Mouse (Mus musculus) ES-E14 (cell line): Measurements from ENCODE around the gene Csta1. TPM values are rescaled to one million over a fixed set of nuclear protein-coding genes. Genes with fewer than 3 reads are reported as not detected.
"Not testable (repeated sequence)": the region's sequence is repeated elsewhere in the genome, so short reads cannot be mapped to it uniquely, and the experiment has no call there.

Experiments used
- DNase-seq: peaks from one replicate; pipeline ENCODE4 v3.0.0-alpha.2; 2013; ENCODE audit warnings: low read depth, low spot score
- H3K27ac ChIP-seq: 2 replicates; pipeline ENCODE4 v1.5.1; 2012; ENCODE audit warnings: low read depth, mild to moderate bottlenecking, low read length, moderate library complexity, mixed read lengths; ENCODE audit not compliant: poor library complexity, insufficient read depth, severe bottlenecking
- H3K36me3 ChIP-seq: 2 replicates; pipeline ENCODE4 v1.6.1; 2012; ENCODE audit warnings: mild to moderate bottlenecking, low read length, moderate library complexity, mixed read lengths; ENCODE audit not compliant: control insufficient read depth, poor library complexity, insufficient read depth, severe bottlenecking
- H3K4me1 ChIP-seq, 2 experiments: fragments of 150-350 bp in 1 of 2; sonication (generic) in 1 of 2; 2 replicates each; pipeline ENCODE4 v1.6.1; 2012; ENCODE audit warnings: low read length in 2 of 2, mild to moderate bottlenecking in 1 of 2, mixed read lengths in 1 of 2; ENCODE audit not compliant: control insufficient read depth in 2 of 2, insufficient read depth in 2 of 2, poor library complexity in 1 of 2
- H3K4me3 ChIP-seq, 2 experiments: fragments of 150-350 bp in 1 of 2; sonication (generic) in 1 of 2; 2 replicates each; pipeline ENCODE4 v1.5.1; 2012; ENCODE audit warnings: low read length in 2 of 2, low read depth in 1 of 2, mild to moderate bottlenecking in 1 of 2, mixed read lengths in 1 of 2; ENCODE audit not compliant: insufficient read depth in 1 of 2, poor library complexity in 1 of 2, severe bottlenecking in 1 of 2
- H3K9ac ChIP-seq: 2 replicates; pipeline ENCODE4 v1.6.1; 2012; ENCODE audit warnings: low read depth, mild to moderate bottlenecking, low read length, mixed read lengths; ENCODE audit not compliant: poor library complexity, insufficient read depth, severe bottlenecking
- H3K9me3 ChIP-seq: fragments of 150-350 bp; sonication (generic); 2 replicates; pipeline ENCODE4 v1.6.1; 2012; ENCODE audit warnings: low read depth, mild to moderate bottlenecking, low read length; ENCODE audit not compliant: control insufficient read depth, insufficient read depth
- CHD2 ChIP-seq: IDR thresholded peaks from 2 replicates; pipeline ENCODE4 v1.6.1; 2014; ENCODE audit warnings: mild to moderate bottlenecking, low read depth, low read length, inconsistent platforms
- HCFC1 ChIP-seq: IDR thresholded peaks from 2 replicates; pipeline ENCODE4 v1.6.1; 2012; ENCODE audit warnings: low read length, inconsistent platforms, borderline replicate concordance; ENCODE audit not compliant: insufficient read depth
- MAFK ChIP-seq: IDR thresholded peaks from 2 replicates; pipeline ENCODE4 v1.6.1; 2014; ENCODE audit warnings: mild to moderate bottlenecking, low read depth, low read length, inconsistent platforms; ENCODE audit not compliant: insufficient read depth
- ZC3H11A ChIP-seq: IDR thresholded peaks from 2 replicates; pipeline ENCODE4 v1.6.1; 2012; ENCODE audit warnings: low read depth, mild to moderate bottlenecking, inconsistent platforms, low read length, borderline replicate concordance
- ZNF384 ChIP-seq: IDR thresholded peaks from 2 replicates; pipeline ENCODE4 v1.6.1; 2012; ENCODE audit warnings: low read depth, low read length, inconsistent platforms
- in situ Hi-C, 2 experiments: fragments of 600-800 bp; cut with MboI; formaldehyde crosslinking; loops; one replicate each; pipeline ENCODE4 v1.15.1; 2025; ENCODE audit warnings: low sequenced_read_pairs in 2 of 2, inconsistent platforms in 1 of 2; ENCODE audit not compliant: unreplicated experiment in 2 of 2
- total RNA-seq: library from RNA; depleted of rRNA; stranded (reverse); fragments of 300-350 nt; gene quantifications from 2 replicates; pipeline ENCODE4 v1.2.3, GENCODE M21; 2012

The Csta1 gene
- total RNA-seq, 1 experiment = not detected

GRCm38 (mm10) chr16:36138201-36138600, 7.2 kb upstream of the Csta1 start:
- no peak for TF ChIP-seq CHD2
- TF ChIP-seq HCFC1 = no peak
- no peak for TF ChIP-seq MAFK
- no peak for TF ChIP-seq ZNF384
- TF ChIP-seq ZC3H11A = no peak
- in situ Hi-C loops = no loop called here

GRCm38 (mm10) chr16:36128092-36128491, 2.9 kb downstream of the Csta1 start:
- TF ChIP-seq MAFK (no peak), HCFC1 (no peak), ZC3H11A (no peak), ZNF384 (no peak), CHD2 (no peak)
- H3K27ac ChIP-seq = no peak overlapping the region
- H3K9ac ChIP-seq = no peak overlapping the region
- no peaks in the 10 kb centered on the region for H3K36me3 ChIP-seq
- no peak for DNase-seq
- no peak overlapping the region for H3K4me3 ChIP-seq
- no peaks in the 10 kb centered on the region for H3K9me3 ChIP-seq
- in situ Hi-C loops = no loop called here
- peaks cover 0 to 2% of the 10 kb centered on the region in 2 experiments; a peak in 1 of 4 replicates for H3K4me1 ChIP-seq

More at GRCm38 (mm10) chr16:36138201-36138600, 7.2 kb upstream of the Csta1 start:
- no peaks in the 10 kb centered on the region for H3K9me3 ChIP-seq
- H3K36me3 ChIP-seq = no peaks in the 10 kb centered on the region
- H3K4me3 ChIP-seq = no peak overlapping the region
- DNase-seq = no peak
- no peak overlapping the region for H3K9ac ChIP-seq
- H3K4me1 ChIP-seq = no peaks in the 10 kb centered on the region
- no peak overlapping the region for H3K27ac ChIP-seq

- peak; percentile 95 for TF ChIP-seq ZNF384
- in situ Hi-C loops = not testable (repeated sequence)
These were observed 15.3 kb downstream of the Csta1 start for GRCm38 (mm10) chr16:36115751-36116150.

GRCm38 (mm10) chr16:36111486-36111885, 19.6 kb downstream of the Csta1 start:
- H3K4me3 ChIP-seq, H3K4me1 ChIP-seq, DNase-seq, H3K36me3 ChIP-seq, H3K27ac ChIP-seq, H3K9ac ChIP-seq, in situ Hi-C loops, H3K9me3 ChIP-seq: not testable (repeated sequence)

More at GRCm38 (mm10) chr16:36115751-36116150, 15.3 kb downstream of the Csta1 start:
- not testable (repeated sequence) for H3K9me3 ChIP-seq, H3K9ac ChIP-seq, H3K36me3 ChIP-seq, H3K4me1 ChIP-seq, DNase-seq, H3K27ac ChIP-seq, H3K4me3 ChIP-seq

GRCm38 (mm10) chr16:36102211-36102610, 28.8 kb downstream of the Csta1 start:
- Histone ChIP-seq H3K27ac (peak overlapping the region; percentile 44; the same call in 1 of the 2 replicates), H3K4me1 (0 out of 4 replicates have a peak, but pooled peaks cover 0 to 2% of the 10 kb centered on the region in 2 experiments), H3K9ac (no peak overlapping the region), H3K36me3 (no peaks in the 10 kb centered on the region), H3K9me3 (peaks cover 2% of the 10 kb centered on the region; the same call in 1 of the 2 replicates), H3K4me3 (no peak overlapping the region)
- TF ChIP-seq ZC3H11A (no peak), CHD2 (no peak), MAFK (no peak), ZNF384 (no peak), HCFC1 (no peak)
- no peak for DNase-seq
- in situ Hi-C loops = no loop called here
